Mouse (Mus musculus) gastrocnemius, postnatal 25 days (tissue): ENCODE results near the gene Bcas3. TPM values are rescaled to one million over a fixed set of nuclear protein-coding genes. Genes with fewer than 3 reads are reported as not detected.

Source experiments
- DNase-seq: peaks from one replicate; pipeline ENCODE4 v3.0.0; 2022
- total RNA-seq, 2 experiments: library from RNA; stranded (reverse); gene quantifications; 1 replicate in 1 of 2; 2 replicates in 1 of 2; pipeline ENCODE4 v1.2.3; 2021

Bcas3 gene
- total RNA-seq, 2 experiments from 2014 or later = 30.1 to 31.5 TPM

- DNase-seq = no peak
Measured at GRCm38 (mm10) chr11:85379091-85379490, 26.1 kb downstream of the Bcas3 start.

- DNase-seq = no peak
Measured at GRCm38 (mm10) chr11:85380046-85380445, 27.1 kb downstream of the Bcas3 start.

GRCm38 (mm10) chr11:85382055-85382454 is 29.1 kb downstream of the Bcas3 start:
- peak; percentile 23 for DNase-seq

- no peak for DNase-seq
Measured at GRCm38 (mm10) chr11:85383975-85384821, 31.2 kb downstream of the Bcas3 start.

GRCm38 (mm10) chr11:85392179-85392863 is 39.4 kb downstream of the Bcas3 start:
- no peak for DNase-seq

GRCm38 (mm10) chr11:85392864-85393220 is 39.9 kb downstream of the Bcas3 start:
- no peak for DNase-seq

GRCm38 (mm10) chr11:85393990-85394389 is 41.0 kb downstream of the Bcas3 start:
- no peak for DNase-seq

GRCm38 (mm10) chr11:85395361-85395760 is 42.4 kb downstream of the Bcas3 start:
- DNase-seq = no peak

- no peak for DNase-seq
Measured at GRCm38 (mm10) chr11:85406531-85406930, 53.6 kb downstream of the Bcas3 start.

- no peak for DNase-seq
Measured at GRCm38 (mm10) chr11:85407700-85408099, 54.7 kb downstream of the Bcas3 start.

- no peak for DNase-seq
Measured at GRCm38 (mm10) chr11:85412319-85412718, 59.4 kb downstream of the Bcas3 start.

- no peak for DNase-seq
Measured at GRCm38 (mm10) chr11:85414476-85414875, 61.5 kb downstream of the Bcas3 start.

GRCm38 (mm10) chr11:85427353-85427752 is 74.4 kb downstream of the Bcas3 start:
- DNase-seq = no peak

GRCm38 (mm10) chr11:85428227-85428626 is 75.3 kb downstream of the Bcas3 start:
- peak; percentile 6 for DNase-seq

- no peak for DNase-seq
Measured at GRCm38 (mm10) chr11:85430743-85431448, 77.9 kb downstream of the Bcas3 start.

- DNase-seq = no peak
Measured at GRCm38 (mm10) chr11:85447375-85447774, 94.4 kb downstream of the Bcas3 start.

GRCm38 (mm10) chr11:85453598-85454304 is 100.8 kb downstream of the Bcas3 start:
- DNase-seq = no peak

GRCm38 (mm10) chr11:85454305-85454682 is 101.3 kb downstream of the Bcas3 start:
- no peak for DNase-seq

- DNase-seq = no peak
Measured at GRCm38 (mm10) chr11:85461536-85461935, 108.6 kb downstream of the Bcas3 start.

GRCm38 (mm10) chr11:85469526-85469925 is 116.6 kb downstream of the Bcas3 start:
- no peak for DNase-seq

GRCm38 (mm10) chr11:85470508-85470907 is 117.5 kb downstream of the Bcas3 start:
- DNase-seq = no peak

- no peak for DNase-seq
Measured at GRCm38 (mm10) chr11:85474326-85474725, 121.4 kb downstream of the Bcas3 start.
